Comparison of ENCODE assay signal across 8 mouse cellular contexts in genomic region chr2:164784869-164785420, GRCm38 (mm10). TPM values are rescaled to one million over a fixed set of nuclear protein-coding genes. Genes with fewer than 3 reads are reported as not detected.
DNase-seq lines count a peak whose midpoint lies in the region; ATAC-seq lines count a peak whose summit lies in the region.
"Had no signal": no experiment of that assay in that cellular context is flagged by ENCODE, and none has a peak within 500 bp of the region (broad histone marks: within the 10 kb centered on the region; RNA-seq: fewer than 3 reads in every experiment).

No protein-coding gene starts in this region.

- H3K27ac ChIP-seq in forebrain, embryonic 13.5 days, result no peak overlapping the region; the same call in 1 of the 2 replicates
- H3K27ac ChIP-seq in liver, embryonic 12.5 days, result peak overlapping the region; percentile 73; the same call in 1 of the 2 replicates

- H3K4me3 ChIP-seq in megakaryocyte, embryonic 14.5 days (replicated peaks), result peak overlapping the region; percentile 93
- peak overlapping the region; percentile 65 for H3K4me3 ChIP-seq in forebrain, embryonic 13.5 days
- peak overlapping the region; percentile 70 for H3K4me3 ChIP-seq in liver, embryonic 12.5 days

- H3K4me2 ChIP-seq in forebrain, embryonic 13.5 days, result peak overlapping the region; percentile 91
- peak overlapping the region; percentile 99 for H3K4me2 ChIP-seq in liver, embryonic 12.5 days

- no peaks in the 10 kb centered on the region for H3K9me3 ChIP-seq in megakaryocyte, embryonic 14.5 days
- no peaks in the 10 kb centered on the region for H3K9me3 ChIP-seq in forebrain, embryonic 13.5 days (replicated peaks)
- no peaks in the 10 kb centered on the region for H3K9me3 ChIP-seq in liver, embryonic 12.5 days (replicated peaks)

- H3K4me1 ChIP-seq in megakaryocyte, embryonic 14.5 days, result peaks cover 49% of the 10 kb centered on the region
- H3K4me1 ChIP-seq in forebrain, embryonic 13.5 days, result peaks cover 22% of the 10 kb centered on the region
- H3K4me1 ChIP-seq in liver, embryonic 12.5 days, result peaks cover 46% of the 10 kb centered on the region

- H3K9ac ChIP-seq in forebrain, embryonic 13.5 days, result peak overlapping the region; percentile 77
- H3K9ac ChIP-seq in liver, embryonic 12.5 days, result peak overlapping the region; percentile 79

- WGBS in forebrain, embryonic 13.5 days, result 20% methylated on average over 7 of the region's 7 CpGs
- 6% methylated on average over 7 of the region's 7 CpGs for WGBS in liver, embryonic 12.5 days (ENCODE audit: insufficient replicate concordance)

- peak; percentile 41 for DNase-seq in testis, postnatal 10 days (ENCODE audit: low spot score)
- DNase-seq in cerebellum, adult 18-20 months, result no peak
- no peak for DNase-seq in thymus, adult 18-20 months

- H3K27me3 ChIP-seq in megakaryocyte, embryonic 14.5 days (replicated peaks), result peaks cover 18% of the 10 kb centered on the region
- H3K27me3 ChIP-seq in forebrain, embryonic 13.5 days, result no peaks in the 10 kb centered on the region
- peaks cover 53% of the 10 kb centered on the region for H3K27me3 ChIP-seq in liver, embryonic 12.5 days (replicated peaks)

- no peak for ATAC-seq in megakaryocyte, adult 5-6 weeks (ENCODE audit: poor library complexity, severe bottlenecking)
- no peak for ATAC-seq in forebrain, embryonic 13.5 days
- ATAC-seq in liver, embryonic 12.5 days, result no peak

- H3K36me3 ChIP-seq in megakaryocyte, embryonic 14.5 days (replicated peaks; ENCODE audit: low read length), result peaks cover 16% of the 10 kb centered on the region
- peaks cover 8% of the 10 kb centered on the region; the same call in 1 of the 2 replicates for H3K36me3 ChIP-seq in forebrain, embryonic 13.5 days (ENCODE audit: poor library complexity, severe bottlenecking)
- peaks cover 15% of the 10 kb centered on the region; the same call in 1 of the 2 replicates for H3K36me3 ChIP-seq in liver, embryonic 12.5 days

RNA-seq across cellular contexts. Expression of gene Snx21, which starts 0.7 kb away (rescaled TPM):
- 7.7 and 9.9 TPM in 2 replicates for polyA plus RNA-seq in megakaryocyte, embryonic 14.5 days (2012; ENCODE audit: insufficient read depth, low replicate concordance)
- 5.2 and 5.5 TPM in 2 replicates for total RNA-seq in megakaryocyte, adult 5-6 weeks (2015)
- total RNA-seq in megakaryocyte, adult 5-6 weeks (2017), result 3.2 and 5.0 TPM in 2 replicates
- polyA plus RNA-seq in forebrain, embryonic 13.5 days (2015; fragmentation: Nextera tagmentation; extraction: Ambion mirVana), result 14.7 and 15.4 TPM in 2 replicates
- polyA plus RNA-seq in liver, embryonic 12.5 days (2016; fragmentation: Nextera tagmentation; extraction: Ambion mirVana), result 5.5 TPM in 2 replicates

RNA-seq across cellular contexts. Expression of gene Tnnc2, which starts 5.2 kb away (rescaled TPM):
- polyA plus RNA-seq in megakaryocyte, embryonic 14.5 days (2012; ENCODE audit: insufficient read depth, low replicate concordance), result not detected in 2 replicates
- not detected in 2 replicates for total RNA-seq in megakaryocyte, adult 5-6 weeks (2015)
- not detected in 2 replicates for total RNA-seq in megakaryocyte, adult 5-6 weeks (2017)
- not detected in 2 replicates for polyA plus RNA-seq in forebrain, embryonic 13.5 days (2015; fragmentation: Nextera tagmentation; extraction: Ambion mirVana)
- 0.66 and 1.8 TPM in 2 replicates for polyA plus RNA-seq in liver, embryonic 12.5 days (2016; fragmentation: Nextera tagmentation; extraction: Ambion mirVana)
- total RNA-seq: neutrophil, adult 5-6 weeks had no signal

RNA-seq across cellular contexts. Expression of gene Ube2c, which starts 15.2 kb away (rescaled TPM):
- polyA plus RNA-seq in megakaryocyte, embryonic 14.5 days (2012; ENCODE audit: insufficient read depth, low replicate concordance), result 43.1 and 121 TPM in 2 replicates
- 330 and 340 TPM in 2 replicates for total RNA-seq in megakaryocyte, adult 5-6 weeks (2015)
- total RNA-seq in megakaryocyte, adult 5-6 weeks (2017), result 228 and 247 TPM in 2 replicates
- polyA plus RNA-seq in forebrain, embryonic 13.5 days (2015; fragmentation: Nextera tagmentation; extraction: Ambion mirVana), result 476 and 507 TPM in 2 replicates
- 669 and 687 TPM in 2 replicates for polyA plus RNA-seq in liver, embryonic 12.5 days (2016; fragmentation: Nextera tagmentation; extraction: Ambion mirVana)

RNA-seq across cellular contexts. Expression of gene Acot8, which starts 19.7 kb away (rescaled TPM):
- polyA plus RNA-seq in megakaryocyte, embryonic 14.5 days (2012; ENCODE audit: insufficient read depth, low replicate concordance), result 63.1 and 87.6 TPM in 2 replicates
- total RNA-seq in megakaryocyte, adult 5-6 weeks (2015), result 20.4 and 20.8 TPM in 2 replicates
- 28.8 and 28.9 TPM in 2 replicates for total RNA-seq in megakaryocyte, adult 5-6 weeks (2017)
- 16.5 and 17.0 TPM in 2 replicates for polyA plus RNA-seq in forebrain, embryonic 13.5 days (2015; fragmentation: Nextera tagmentation; extraction: Ambion mirVana)
- 20.3 and 21.5 TPM in 2 replicates for polyA plus RNA-seq in liver, embryonic 12.5 days (2016; fragmentation: Nextera tagmentation; extraction: Ambion mirVana)

RNA-seq across cellular contexts. Expression of gene Zswim3, which starts 20.0 kb away (rescaled TPM):
- 0.40 TPM in 1 of 2 replicates, not detected in the other for polyA plus RNA-seq in megakaryocyte, embryonic 14.5 days (2012; ENCODE audit: insufficient read depth, low replicate concordance)
- total RNA-seq in megakaryocyte, adult 5-6 weeks (2015), result 2.3 and 3.4 TPM in 2 replicates
- 1.7 and 3.4 TPM in 2 replicates for total RNA-seq in megakaryocyte, adult 5-6 weeks (2017)
- 11.7 and 12.1 TPM in 2 replicates for polyA plus RNA-seq in forebrain, embryonic 13.5 days (2015; fragmentation: Nextera tagmentation; extraction: Ambion mirVana)
- polyA plus RNA-seq in liver, embryonic 12.5 days (2016; fragmentation: Nextera tagmentation; extraction: Ambion mirVana), result 4.8 and 5.9 TPM in 2 replicates
